Mouse (Mus musculus) forebrain, embryonic 12.5 days (tissue): Measurements from ENCODE around the gene Abhd14a. TPM values are rescaled to one million over a fixed set of nuclear protein-coding genes. Genes with fewer than 3 reads are reported as not detected.

ENCODE experiments used
- ATAC-seq: fragments of 200-750 bp; cut with Nextera tagmentation; 2 replicates; pipeline ENCODE4 v1.8.0; 2017; ENCODE audit warnings: moderate TSS enrichment; ENCODE audit not compliant: low FRiP score
- H3K27ac ChIP-seq: fragments of 300-500 bp; sonication (generic); 2 replicates; pipeline ENCODE4 v1.5.1; 2016; ENCODE audit warnings: mild to moderate bottlenecking
- H3K27me3 ChIP-seq: fragments of 300-500 bp; sonication (generic); 2 replicates; pipeline ENCODE4 v1.6.1; 2016; ENCODE audit warnings: mild to moderate bottlenecking
- H3K36me3 ChIP-seq: fragments of 300-500 bp; sonication (generic); replicated peaks from 2 replicates; pipeline ENCODE4 v1.6.1; 2016; ENCODE audit warnings: mild to moderate bottlenecking
- H3K4me1 ChIP-seq: fragments of 300-500 bp; sonication (generic); 2 replicates; pipeline ENCODE4 v1.6.1; 2016
- H3K4me2 ChIP-seq: fragments of 300-500 bp; sonication (generic); 2 replicates; pipeline ENCODE4 v1.6.1; 2016; ENCODE audit warnings: mild to moderate bottlenecking, moderate library complexity
- H3K4me3 ChIP-seq: fragments of 300-500 bp; sonication (generic); replicated peaks from 2 replicates; pipeline ENCODE4 v1.5.1; 2016; ENCODE audit warnings: mild to moderate bottlenecking
- H3K9ac ChIP-seq: fragments of 300-500 bp; sonication (generic); 2 replicates; pipeline ENCODE4 v1.6.1; 2016; ENCODE audit warnings: mild to moderate bottlenecking
- H3K9me3 ChIP-seq: fragments of 300-500 bp; sonication (generic); 2 replicates; pipeline ENCODE4 v1.6.1; 2016
- WGBS: fragments of 180-500 bp; shearing (Covaris S2); methylation state at CpG from one replicate; pipeline ENCODE4 v1.1.7; 2016; 5-methylcytosine and 5-hydroxymethylcytosine counted together
- polyA plus RNA-seq: library from polyadenylated mRNA; unstranded; fragments of >200 nt; fragmentation: Nextera tagmentation; extraction: Ambion mirVana; gene quantifications from 2 replicates; pipeline ENCODE4 v1.2.1, GENCODE M21; 2016

Abhd14a gene
- polyA plus RNA-seq, 1 experiment from 2014 or later = 39.0 TPM

DNA sequence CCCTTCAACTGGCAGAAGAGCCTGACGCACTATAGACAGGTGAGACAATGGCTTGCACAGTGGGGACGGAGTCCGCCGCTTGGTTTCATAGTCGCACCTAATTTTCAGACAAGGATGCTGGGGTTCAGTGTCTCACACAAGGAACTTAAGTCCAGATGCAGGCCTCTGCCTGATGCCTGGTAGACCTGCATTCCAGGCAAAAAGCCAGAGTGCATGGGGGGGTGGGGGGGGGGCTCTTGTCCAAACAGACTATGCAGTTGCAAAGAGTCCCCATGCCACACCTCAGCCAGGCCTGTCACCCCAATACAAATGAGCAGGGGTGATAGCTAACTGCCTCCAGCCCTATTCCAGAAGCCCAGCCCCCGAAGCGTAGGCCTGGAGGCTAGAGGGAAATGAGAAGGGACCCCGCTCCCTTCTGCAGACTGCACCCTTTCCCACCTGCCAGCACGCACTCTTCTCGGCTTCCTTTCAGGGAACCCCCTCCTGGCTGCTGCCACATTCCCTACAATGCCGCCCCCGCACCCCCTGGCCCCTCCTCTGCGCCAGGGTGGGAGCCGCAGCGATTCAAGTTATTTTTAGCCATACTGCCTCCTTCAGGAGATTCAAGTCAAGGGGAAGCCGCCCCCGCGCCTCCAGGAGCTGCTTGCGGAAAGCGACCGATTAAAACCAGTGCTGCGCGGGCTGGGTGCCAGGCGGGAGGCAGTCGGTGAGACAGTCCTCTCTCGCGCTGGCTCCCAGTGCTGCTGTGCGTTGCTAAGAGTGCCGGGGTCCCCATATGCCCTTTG lies 29.4 kb downstream of the Abhd14a start:
- 14% methylated on average over 29 of the region's 29 CpGs for WGBS
- H3K4me3 ChIP-seq = peak overlapping the region; percentile 30
- H3K36me3 ChIP-seq = no peaks in the 10 kb centered on the region
- H3K27me3 ChIP-seq = peaks cover 10% of the 10 kb centered on the region; the same call in 1 of the 2 replicates
- H3K4me1 ChIP-seq = peaks cover 34% of the 10 kb centered on the region
- H3K27ac ChIP-seq = peak overlapping the region; percentile 50; the same call in 1 of the 2 replicates
- H3K9me3 ChIP-seq = no peaks in the 10 kb centered on the region
- ATAC-seq = peak; percentile 55; the same call in 1 of the 2 replicates
- H3K9ac ChIP-seq = peak overlapping the region; percentile 48
- peak overlapping the region; percentile 59 for H3K4me2 ChIP-seq

DNA sequence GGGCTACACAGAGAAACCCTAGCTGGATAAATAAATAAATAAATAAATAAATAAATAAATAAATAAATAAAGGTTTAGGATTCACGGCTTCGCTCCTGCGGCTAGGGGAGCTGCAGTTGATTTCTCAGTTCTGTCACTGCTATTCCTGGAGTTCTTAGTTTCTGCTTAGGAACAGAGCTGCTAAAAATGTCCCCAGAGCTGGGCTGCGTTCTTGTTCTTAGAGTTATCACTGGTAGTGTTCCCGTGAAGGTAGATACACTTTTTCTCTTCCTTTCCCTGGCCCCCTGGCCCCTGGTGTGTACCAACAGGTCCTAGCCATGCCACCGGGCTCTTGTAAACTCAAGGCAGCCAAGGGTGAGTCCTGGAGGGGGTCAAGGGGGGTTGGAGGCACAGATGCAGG lies 30.7 kb downstream of the Abhd14a start:
- Histone ChIP-seq H3K9me3 (no peaks in the 10 kb centered on the region), H3K36me3 (no peaks in the 10 kb centered on the region), H3K4me1 (peaks cover 34% of the 10 kb centered on the region), H3K9ac (no peak overlapping the region), H3K4me2 (no peak overlapping the region), H3K27me3 (peaks cover 10% of the 10 kb centered on the region; the same call in 1 of the 2 replicates), H3K27ac (no peak overlapping the region), H3K4me3 (no peak overlapping the region)
- WGBS = 88% methylated on average over 6 of the region's 6 CpGs
- no peak for ATAC-seq

DNA sequence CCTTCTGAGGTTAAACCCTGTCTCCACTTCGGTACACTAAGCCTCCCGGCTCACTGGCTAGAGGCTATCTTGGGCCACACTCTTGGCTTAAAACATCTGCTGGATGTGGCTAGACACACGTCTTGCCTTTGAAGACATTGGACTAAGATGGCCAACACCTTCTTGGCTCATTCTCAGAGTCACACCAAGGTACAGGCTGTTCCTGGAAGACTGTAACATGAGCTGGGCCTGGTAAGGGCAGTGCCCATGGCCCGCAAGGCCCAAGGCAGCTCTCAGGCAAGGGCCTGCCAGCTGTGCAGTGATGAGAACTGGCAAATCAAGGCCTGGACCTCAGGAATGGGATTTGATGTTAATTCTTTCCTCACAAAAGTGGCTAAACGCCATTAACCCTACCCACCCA lies 33.9 kb downstream of the Abhd14a start:
- Histone ChIP-seq H3K4me2 (no peak overlapping the region), H3K9me3 (no peaks in the 10 kb centered on the region)
- WGBS = 80% methylated on average over 5 of the region's 5 CpGs

DNA sequence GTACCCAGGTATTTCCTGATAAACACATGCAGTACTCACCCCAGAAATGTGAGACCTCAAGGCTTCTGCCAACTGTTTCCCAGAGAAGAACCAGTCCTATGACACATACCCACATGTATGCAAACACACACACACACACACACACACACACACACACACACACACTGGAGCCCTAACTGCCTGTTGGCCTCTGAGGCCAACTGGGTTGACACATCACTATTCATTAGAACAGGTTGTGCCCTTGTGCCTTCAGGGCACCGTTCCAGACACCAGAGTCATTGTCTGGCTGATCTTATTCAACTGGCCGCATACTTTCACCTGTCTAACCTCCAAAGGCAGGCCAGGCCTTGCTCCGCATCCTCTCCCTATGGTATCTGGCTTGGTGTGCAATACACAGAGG lies 35.3 kb downstream of the Abhd14a start:
- no peak overlapping the region for H3K4me3 ChIP-seq
- no peaks in the 10 kb centered on the region for H3K4me1 ChIP-seq
- H3K9ac ChIP-seq = no peak overlapping the region
- no peaks in the 10 kb centered on the region for H3K27me3 ChIP-seq
- H3K9me3 ChIP-seq = no peaks in the 10 kb centered on the region
- no peak for ATAC-seq
- no peak overlapping the region for H3K27ac ChIP-seq
- WGBS = 76% methylated on average over 3 of the region's 3 CpGs
- no peak overlapping the region for H3K4me2 ChIP-seq
- no peaks in the 10 kb centered on the region for H3K36me3 ChIP-seq

More for the DNA sequence above, 33.9 kb downstream of the Abhd14a start:
- H3K4me3 ChIP-seq = no peak overlapping the region
- no peaks in the 10 kb centered on the region for H3K27me3 ChIP-seq
- H3K9ac ChIP-seq = no peak overlapping the region
- H3K4me1 ChIP-seq = peaks cover 11% of the 10 kb centered on the region
- no peak for ATAC-seq
- no peaks in the 10 kb centered on the region for H3K36me3 ChIP-seq
- no peak overlapping the region for H3K27ac ChIP-seq

DNA sequence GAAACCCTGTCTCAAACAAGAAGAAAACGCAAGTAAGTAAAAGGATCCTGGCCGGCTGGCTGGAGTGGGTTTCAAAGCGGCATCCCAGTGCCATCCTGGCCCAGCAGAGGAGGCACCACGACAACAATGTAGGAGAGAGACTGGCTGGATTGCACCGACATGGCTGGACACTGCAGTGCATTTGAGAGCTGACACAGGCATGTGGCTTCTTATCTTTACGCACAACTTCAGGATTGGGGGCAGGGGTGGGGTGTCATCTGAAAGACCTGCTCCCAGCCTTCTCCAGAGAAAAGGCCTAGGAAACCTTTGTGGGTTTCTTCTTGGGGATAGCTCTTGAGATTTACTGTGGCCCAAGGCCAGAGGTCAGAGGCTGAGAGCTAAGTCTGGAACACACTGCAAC lies 35.7 kb downstream of the Abhd14a start:
- Histone ChIP-seq H3K9me3 (no peaks in the 10 kb centered on the region), H3K27ac (no peak overlapping the region), H3K4me2 (no peak overlapping the region), H3K9ac (no peak overlapping the region), H3K4me1 (no peaks in the 10 kb centered on the region), H3K36me3 (no peaks in the 10 kb centered on the region), H3K27me3 (no peaks in the 10 kb centered on the region), H3K4me3 (no peak overlapping the region)
- WGBS = 80% methylated on average over 6 of the region's 6 CpGs
- no peak for ATAC-seq

DNA sequence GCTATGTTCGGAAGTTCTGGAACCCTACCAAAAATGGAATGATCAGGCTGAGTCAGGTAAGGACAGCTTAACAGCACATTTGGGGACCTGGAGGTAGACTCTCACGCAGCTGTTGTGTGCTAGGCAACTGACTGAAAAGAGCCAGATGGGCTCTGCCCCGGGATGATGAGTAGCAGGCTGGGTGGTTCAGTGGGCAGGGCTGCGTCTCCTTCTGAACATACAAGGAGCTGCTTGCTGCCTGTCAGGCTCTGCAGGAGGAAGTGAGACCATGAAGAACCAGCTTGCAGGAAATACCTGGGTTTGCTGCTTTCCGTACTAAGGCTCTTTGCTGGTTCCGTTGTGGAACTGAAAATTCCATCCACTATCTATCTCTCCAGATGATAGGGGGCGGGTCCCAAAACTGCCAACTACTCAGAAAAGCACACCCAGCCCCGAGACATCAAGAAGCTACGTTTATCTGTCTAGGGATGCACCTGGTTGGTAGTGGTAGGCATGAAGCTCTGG lies 36.3 kb downstream of the Abhd14a start:
- WGBS = 82% methylated on average over 9 of the region's 9 CpGs
- Histone ChIP-seq H3K4me3 (no peak overlapping the region), H3K4me2 (no peak overlapping the region), H3K36me3 (no peaks in the 10 kb centered on the region), H3K9me3 (no peaks in the 10 kb centered on the region), H3K9ac (no peak overlapping the region), H3K4me1 (no peaks in the 10 kb centered on the region), H3K27me3 (no peaks in the 10 kb centered on the region), H3K27ac (no peak overlapping the region)
- no peak for ATAC-seq

DNA sequence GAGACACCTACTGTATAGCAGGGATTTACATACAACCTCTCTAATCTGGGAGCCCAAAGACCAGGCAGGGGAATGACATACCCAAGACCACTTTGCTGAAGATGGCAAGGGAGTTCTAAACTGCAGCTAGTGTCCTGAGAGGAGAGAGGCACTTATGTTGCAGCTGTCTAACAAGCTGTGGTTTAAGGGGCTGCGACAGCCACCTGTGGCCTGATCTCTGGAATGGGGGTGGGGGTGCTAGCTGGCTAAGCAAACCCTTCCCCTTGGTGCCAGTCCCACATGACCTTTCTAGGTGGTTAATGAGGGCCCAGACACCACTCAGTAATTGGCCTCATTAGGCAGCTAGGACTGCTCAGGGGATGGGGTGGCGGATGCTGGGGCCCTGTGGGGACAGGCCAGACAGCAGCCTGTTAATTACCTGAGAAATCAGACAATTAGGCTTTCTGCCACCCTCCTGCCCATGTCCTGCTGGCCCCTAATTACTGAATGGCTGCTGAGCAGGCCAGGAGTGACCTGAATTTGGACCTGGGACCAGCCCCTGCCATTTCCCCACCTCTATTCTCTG lies 37.3 kb downstream of the Abhd14a start:
- 14% methylated on average over 2 of the region's 2 CpGs for WGBS
- H3K9ac ChIP-seq = no peak overlapping the region
- H3K36me3 ChIP-seq = no peaks in the 10 kb centered on the region
- H3K4me3 ChIP-seq = no peak overlapping the region
- no peak overlapping the region for H3K27ac ChIP-seq
- H3K9me3 ChIP-seq = no peaks in the 10 kb centered on the region
- ATAC-seq = peak; percentile 57; the same call in 1 of the 2 replicates
- H3K4me1 ChIP-seq = peaks cover 3% of the 10 kb centered on the region; the same call in 1 of the 2 replicates
- no peak overlapping the region for H3K4me2 ChIP-seq
- no peaks in the 10 kb centered on the region for H3K27me3 ChIP-seq

DNA sequence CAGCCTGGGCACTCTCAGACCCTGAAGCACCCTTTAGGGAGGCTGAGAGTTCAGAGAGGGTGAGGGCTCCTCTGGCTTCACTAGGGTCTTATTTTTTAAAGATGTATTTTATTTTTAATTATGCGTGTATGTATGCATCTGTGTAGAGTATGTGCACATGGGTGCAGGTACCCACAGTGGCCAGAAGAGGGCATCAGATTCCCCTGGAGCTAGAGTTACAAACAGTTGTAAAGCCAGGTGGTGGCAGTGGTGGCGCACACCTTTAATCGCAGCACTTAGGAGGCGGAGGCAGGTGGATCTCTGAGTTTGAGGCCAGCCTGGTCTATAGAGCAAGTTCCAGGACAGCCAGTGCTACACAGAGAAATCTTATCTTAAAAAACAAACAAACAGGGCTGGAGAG lies 38.4 kb downstream of the Abhd14a start:
- Histone ChIP-seq H3K4me1 (peaks cover 6% of the 10 kb centered on the region; the same call in 1 of the 2 replicates), H3K9me3 (no peaks in the 10 kb centered on the region), H3K4me2 (no peak overlapping the region), H3K9ac (no peak overlapping the region), H3K27ac (no peak overlapping the region), H3K4me3 (no peak overlapping the region), H3K27me3 (no peaks in the 10 kb centered on the region), H3K36me3 (no peaks in the 10 kb centered on the region)
- ATAC-seq = no peak
- 100% methylated on average over 4 of the region's 4 CpGs for WGBS

- Histone ChIP-seq H3K27ac (no peak overlapping the region), H3K4me1 (peaks cover 6% of the 10 kb centered on the region; the same call in 1 of the 2 replicates), H3K36me3 (no peaks in the 10 kb centered on the region), H3K9ac (no peak overlapping the region), H3K4me2 (no peak overlapping the region), H3K4me3 (no peak overlapping the region), H3K27me3 (no peaks in the 10 kb centered on the region), H3K9me3 (no peaks in the 10 kb centered on the region)
- 68% methylated on average over 8 of the region's 8 CpGs for WGBS
- no peak for ATAC-seq
Measured at GRCm38 (mm10) chr9:106406443-106407078, 40.9 kb downstream of the Abhd14a start.

DNA sequence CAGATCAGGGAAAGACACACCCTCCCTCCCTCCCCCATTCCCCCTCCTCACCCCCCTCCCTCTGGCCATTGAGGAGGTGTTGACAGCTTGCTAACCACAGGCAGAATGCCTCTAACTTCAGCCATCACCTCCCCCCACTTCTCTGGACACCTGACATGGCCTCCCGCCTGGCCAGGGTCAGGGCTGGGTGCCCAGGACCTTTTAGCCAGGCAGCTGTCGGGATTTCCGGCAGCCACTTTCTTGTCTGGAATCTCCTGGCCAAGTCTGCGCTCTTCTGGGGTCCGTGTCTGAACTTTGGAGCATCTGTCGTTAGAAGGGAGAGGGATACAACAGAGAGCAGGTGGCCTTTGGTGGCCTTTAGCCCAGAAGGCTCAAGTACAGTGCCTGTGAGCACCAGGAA lies 42.2 kb downstream of the Abhd14a start:
- no peaks in the 10 kb centered on the region for H3K36me3 ChIP-seq
- H3K27ac ChIP-seq = no peak overlapping the region
- H3K9ac ChIP-seq = no peak overlapping the region
- H3K4me3 ChIP-seq = no peak overlapping the region
- WGBS = 38% methylated on average over 6 of the region's 6 CpGs
- H3K4me1 ChIP-seq = peaks cover 6% of the 10 kb centered on the region; the same call in 1 of the 2 replicates
- ATAC-seq = no peak
- H3K9me3 ChIP-seq = no peaks in the 10 kb centered on the region
- no peak overlapping the region for H3K4me2 ChIP-seq
- H3K27me3 ChIP-seq = no peaks in the 10 kb centered on the region

- no peak for ATAC-seq
- peaks cover 6% of the 10 kb centered on the region; the same call in 1 of the 2 replicates for H3K4me1 ChIP-seq
- H3K4me2 ChIP-seq = no peak overlapping the region
- no peak overlapping the region for H3K27ac ChIP-seq
- 85% methylated on average over 16 of the region's 16 CpGs for WGBS
- no peaks in the 10 kb centered on the region for H3K9me3 ChIP-seq
- H3K36me3 ChIP-seq = no peaks in the 10 kb centered on the region
- no peak overlapping the region for H3K4me3 ChIP-seq
- no peak overlapping the region for H3K9ac ChIP-seq
- H3K27me3 ChIP-seq = no peaks in the 10 kb centered on the region; the same call in 1 of the 2 replicates
Measured at GRCm38 (mm10) chr9:106402607-106403375, 44.7 kb downstream of the Abhd14a start.

DNA sequence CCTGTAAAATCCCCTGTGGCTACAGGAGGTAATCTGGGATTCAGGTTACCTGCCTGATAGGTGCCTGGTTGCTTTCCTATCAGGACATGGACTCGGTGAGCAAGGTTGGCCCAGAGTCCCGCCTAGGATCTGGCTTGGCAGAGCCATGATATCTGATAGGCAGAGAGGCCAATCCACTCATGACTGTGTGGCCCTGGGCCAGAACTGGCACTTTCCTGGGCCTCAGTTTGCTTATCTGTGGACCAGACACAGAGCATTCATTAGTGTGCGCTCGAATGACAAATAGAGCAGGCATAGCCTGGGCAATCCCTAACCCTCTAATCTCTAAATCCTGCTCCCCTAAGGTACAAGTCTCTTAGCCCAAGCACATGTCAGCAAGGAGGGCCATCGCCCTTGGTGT lies 45.3 kb downstream of the Abhd14a start:
- Histone ChIP-seq H3K9ac (no peak overlapping the region), H3K27ac (no peak overlapping the region), H3K9me3 (no peaks in the 10 kb centered on the region), H3K4me1 (peaks cover 6% of the 10 kb centered on the region; the same call in 1 of the 2 replicates), H3K4me2 (no peak overlapping the region), H3K4me3 (no peak overlapping the region), H3K36me3 (no peaks in the 10 kb centered on the region), H3K27me3 (no peaks in the 10 kb centered on the region; the same call in 1 of the 2 replicates)
- no peak for ATAC-seq
- WGBS = 80% methylated on average over 5 of the region's 5 CpGs
